Mouse (Mus musculus): Measurements from ENCODE around the gene Atp2c2.

Gene Atp2c2

DNA sequence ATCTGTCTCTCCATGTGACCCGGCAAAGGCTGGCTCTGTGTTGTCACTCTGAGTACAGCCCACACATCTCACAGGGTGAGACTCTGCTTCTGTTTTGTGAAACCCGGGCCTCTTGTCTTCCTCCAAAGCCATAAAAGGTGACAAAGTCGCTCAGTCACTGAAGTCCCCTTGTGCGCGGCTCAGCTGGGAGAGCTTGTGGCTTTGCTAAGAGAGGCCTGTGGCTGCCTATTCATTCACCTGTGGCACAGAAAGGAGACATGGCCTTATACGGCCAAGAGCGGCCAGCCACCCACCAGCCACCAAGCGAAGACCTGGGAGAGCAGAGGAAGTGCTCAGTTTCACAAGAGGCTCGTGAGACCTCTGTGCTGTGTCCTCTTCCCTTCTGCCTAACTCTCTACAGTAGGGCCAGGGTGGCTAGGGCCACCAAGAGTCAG lies 84.3 kb downstream of the Atp2c2 start:
- no peak for DNase-seq (ENCODE audit: low read depth, low spot score)

DNA sequence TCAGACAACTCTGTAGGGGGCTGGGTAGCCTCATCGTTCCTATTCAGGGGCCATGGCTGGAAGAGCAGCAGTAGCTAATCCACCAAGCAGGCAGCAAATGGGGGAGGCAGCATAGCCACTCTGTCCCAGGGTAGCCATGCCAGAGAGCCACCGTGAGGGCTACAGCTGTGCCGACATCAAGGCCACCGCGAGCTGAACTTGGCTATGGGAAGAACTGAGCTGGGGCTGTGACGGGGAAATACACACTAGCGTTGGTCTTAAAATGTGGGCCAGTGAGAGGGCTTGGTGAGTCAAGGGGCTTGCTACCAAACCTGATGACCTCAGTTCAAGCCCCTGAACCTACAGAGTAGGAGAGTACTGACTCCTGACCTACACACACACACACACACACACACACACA lies 84.9 kb downstream of the Atp2c2 start:
- DNase-seq (ENCODE audit: low read depth, low spot score): no peak

DNA sequence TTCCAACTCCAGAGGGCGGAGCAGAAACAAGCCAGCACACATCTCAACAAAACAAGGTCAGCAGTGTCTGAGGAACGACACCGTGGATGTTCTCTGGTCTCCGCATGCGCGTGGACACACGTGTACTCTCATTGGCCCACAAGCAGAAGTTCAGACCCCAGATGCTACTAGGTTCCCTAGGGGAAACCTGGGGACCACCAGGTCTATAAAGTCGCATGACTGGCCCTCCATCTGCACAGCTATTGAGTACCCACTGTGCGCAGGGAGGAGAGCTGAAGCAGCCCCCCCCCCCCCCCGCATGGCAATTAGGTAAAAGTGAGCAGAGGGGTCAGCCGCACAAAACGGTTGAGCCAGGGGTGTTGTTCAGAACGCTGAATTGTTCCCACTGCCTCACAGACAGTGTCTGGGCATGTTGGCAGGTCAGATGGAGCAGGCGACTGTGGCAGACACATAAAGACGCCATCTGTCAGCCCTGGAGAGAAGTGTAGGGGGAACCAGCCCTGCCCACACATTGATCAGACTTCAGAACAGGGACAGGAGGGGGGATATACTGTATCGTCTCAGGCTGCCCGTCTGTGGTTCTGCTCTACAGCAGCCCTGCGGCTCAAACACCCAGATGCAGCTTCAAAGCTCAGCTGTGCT lies 86.1 kb downstream of the Atp2c2 start:
- DNase-seq (ENCODE audit: low read depth, low spot score): no peak

DNA sequence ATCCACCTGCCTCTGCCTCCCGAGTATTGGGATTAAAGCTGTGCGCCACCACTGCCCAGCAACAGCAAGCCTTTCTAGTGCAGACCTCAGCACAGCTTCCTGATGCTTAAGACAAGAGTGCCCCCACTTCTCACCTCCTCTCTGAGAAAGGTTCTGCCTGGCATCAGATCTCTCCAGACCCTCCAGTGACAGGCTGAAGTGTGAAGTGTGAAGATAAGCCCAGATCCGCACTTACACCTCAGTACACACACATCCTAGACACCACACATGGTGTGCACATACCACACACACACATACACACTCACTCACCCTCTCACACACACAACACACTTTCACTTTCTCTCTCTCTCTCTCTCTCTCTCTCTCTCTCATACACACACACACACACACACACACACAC lies 87.1 kb downstream of the Atp2c2 start:
- no peak for DNase-seq (ENCODE audit: low read depth, low spot score)

DNA sequence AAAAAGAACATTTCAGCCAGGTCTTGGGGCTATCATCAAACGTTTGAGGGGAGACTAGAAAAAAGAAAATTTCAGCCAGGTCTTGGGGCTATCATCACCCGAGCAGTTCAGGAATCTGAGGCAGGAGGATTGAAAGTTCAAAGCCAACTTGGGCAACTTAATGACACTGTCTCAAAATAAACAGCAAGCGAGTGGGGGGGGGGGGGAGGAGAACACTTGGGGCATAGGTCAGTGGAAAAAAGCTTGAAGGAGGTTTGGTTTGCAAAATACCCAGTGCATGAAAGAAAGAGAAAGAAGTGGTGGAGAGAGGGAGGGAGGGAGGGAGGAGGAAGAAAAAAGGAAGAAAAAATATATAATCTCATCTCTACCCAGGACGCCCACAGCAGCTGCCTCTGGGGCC lies 87.5 kb downstream of the Atp2c2 start:
- DNase-seq (ENCODE audit: low read depth, low spot score): no peak

DNA sequence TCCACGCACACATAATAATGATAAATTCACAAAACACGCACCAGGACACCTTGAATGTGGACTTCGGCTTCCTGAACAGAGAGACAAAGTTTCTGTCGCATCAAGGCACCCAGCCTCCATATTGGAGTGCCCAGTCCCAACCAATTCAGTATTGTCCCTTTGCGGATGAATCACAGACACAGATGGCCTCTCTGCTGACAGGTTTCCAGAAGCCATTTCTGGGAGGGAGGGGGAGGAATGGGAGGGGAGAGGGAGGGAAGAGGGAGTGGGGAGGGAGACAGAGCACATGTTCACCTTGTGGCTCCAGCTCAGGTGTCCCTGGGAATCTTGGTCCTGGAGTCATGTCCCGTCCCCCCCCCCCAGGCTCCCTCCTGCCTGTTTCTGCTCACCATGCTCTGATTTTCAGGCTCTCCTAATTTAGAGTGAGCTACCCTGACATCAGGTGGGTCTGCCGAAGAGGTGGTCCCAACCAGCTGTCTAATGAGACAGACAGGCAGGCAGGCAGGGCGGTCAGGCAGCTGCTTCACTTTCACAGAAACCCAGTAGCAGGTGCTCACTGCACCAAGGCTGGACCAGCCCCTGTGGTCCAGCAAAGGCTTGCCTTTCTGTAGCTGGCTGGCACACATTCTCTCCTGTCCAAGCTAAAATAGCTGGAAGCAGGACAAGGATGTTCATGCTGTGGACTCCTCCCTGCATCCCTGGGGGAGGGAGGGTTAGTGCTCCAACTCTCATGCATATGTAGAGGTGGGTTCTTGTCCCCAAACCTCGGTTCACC lies 89.0 kb downstream of the Atp2c2 start:
- no peak for DNase-seq (ENCODE audit: low read depth, low spot score)

DNA sequence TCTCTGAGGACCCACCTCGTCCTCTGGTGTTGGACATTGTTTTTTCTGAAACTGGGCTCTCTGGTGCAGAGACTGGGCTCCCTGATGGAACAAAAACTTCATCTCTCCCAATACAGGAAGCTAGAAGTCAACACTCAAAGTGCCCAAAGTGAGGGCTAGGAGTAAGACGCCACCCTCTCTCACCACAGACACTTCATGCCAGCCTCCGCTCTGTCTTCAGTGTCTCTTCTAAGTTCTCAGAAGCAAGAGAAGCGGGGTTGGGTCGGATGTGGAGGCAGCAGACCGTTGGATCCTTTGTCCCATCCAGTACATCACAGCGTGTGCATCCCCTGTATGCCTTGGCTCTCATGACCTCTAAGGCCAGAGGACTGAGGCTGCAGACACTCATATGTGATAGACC lies 89.8 kb downstream of the Atp2c2 start:
- no peak for DNase-seq (ENCODE audit: low read depth, low spot score)

DNA sequence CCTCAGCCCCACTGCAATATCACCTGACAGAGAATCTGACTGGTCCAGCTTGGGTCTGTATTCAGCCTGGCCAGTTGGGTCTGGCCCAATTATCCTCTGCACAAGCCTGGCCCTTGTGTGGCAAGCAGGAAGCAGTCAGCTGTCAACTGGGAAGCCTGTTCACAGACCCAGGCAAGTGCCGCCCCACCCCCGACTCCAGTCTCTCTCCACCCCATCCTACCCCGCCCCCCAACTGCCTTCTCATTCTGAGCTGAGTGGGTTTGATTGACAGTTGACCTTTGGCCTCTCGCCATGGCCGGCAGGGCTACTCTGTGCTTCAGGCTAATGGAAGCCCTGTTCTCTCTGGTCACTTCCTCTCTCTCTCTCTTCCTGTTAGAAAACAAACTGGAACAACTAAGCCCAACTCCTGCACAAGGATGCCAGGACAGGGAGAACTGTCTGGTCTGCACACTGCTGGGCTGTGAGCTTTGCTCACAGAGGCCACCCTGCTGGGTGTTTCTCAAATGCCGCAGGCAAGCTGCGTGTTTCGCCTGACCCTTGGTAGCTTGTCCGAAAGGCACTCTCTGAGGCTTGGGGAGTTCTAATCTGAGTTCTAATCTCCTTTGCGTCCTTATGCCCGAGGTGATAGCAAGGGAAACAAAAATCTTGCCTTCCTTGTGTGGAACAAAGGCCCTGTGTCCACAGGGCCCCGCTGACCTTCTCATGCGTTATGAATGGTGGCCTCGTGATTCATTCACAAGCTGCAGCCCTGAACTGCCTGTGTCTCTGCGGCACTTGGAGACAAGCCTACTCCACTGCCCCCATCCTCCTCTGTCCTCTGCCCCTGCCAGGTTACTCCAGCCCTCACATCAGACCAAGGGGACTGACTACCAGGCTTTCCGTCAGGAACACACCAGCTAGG lies 92.2 kb downstream of the Atp2c2 start:
- no peak for DNase-seq (ENCODE audit: low read depth, low spot score)

DNA sequence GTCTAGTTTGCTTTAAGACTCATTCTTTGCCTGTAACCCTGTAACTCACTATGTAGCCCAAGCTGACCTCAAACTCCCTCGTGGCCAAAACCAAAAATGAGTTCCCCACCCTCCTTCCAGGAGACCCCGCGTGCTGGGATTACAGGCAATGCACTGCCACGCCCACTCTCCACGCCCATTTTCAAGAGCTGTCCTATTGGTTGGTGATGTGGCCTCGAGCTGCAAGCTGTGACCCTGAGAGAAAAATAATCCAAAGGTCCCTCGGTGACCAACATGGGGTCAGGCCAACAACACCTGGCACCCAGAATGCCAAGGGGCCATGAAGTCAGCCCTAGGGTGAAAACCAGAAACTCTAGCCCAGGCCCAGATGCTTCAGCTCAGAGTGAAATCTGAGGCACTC lies 94.9 kb downstream of the Atp2c2 start:
- no peak for DNase-seq (ENCODE audit: low read depth, low spot score)

DNA sequence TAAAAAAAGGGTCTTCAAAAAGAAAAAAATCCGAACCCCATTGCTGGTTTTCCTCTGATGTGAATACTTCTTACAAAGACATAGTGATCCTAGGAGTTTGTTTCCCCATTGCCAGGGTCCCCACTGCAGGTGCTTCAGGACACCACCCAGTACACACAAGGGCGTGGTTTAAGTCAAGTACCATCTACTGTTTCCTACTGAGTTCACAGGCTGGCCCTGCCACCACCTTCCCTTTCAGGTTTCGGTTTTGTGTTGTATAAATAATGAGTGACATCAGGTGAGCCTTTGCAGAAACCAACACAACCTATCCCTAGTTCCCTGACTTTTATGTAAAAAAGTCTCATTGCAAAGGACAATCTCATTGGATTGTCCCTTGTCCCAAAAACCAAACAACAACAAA lies 95.8 kb downstream of the Atp2c2 start:
- no peak for DNase-seq (ENCODE audit: low read depth, low spot score)

DNA sequence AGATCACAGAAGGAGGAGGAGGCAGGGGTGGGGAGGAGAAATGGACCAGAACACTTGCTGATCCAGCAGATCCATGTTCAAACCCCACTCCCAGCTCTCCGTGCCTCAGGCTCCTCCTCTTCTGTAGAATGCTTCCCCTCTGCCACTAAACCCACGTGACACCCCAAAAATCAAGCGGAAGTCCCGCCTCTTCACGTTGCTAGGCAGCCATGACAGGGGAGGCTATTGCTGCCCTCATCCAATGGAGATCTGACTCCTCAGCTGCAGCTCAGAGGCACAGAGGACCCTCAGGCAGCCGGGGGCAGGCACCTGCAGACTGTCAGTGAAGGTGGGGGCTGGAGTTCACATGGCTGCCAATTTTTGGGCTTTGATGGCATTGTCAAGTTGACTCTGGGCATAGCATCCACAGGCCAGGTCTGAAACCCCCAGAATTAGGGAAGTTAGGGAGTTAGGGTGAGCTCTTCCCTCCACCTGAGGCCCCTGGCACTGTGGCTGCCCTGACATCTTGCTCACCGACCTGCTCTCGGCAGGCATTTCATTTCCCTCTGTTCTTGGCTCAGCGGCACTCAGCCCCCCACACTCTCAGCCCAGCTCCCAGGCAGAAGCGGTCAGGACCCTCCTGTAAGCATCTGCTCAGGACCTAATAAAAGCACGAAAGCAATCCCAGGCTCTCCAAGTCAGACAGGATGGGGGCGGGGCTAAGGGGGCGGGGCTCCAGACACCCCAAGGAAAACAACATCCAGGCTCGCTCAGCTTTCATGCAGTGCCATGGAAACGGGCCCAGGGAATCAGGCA lies 98.6 kb downstream of the Atp2c2 start:
- no peak for DNase-seq (ENCODE audit: low read depth, low spot score)

DNA sequence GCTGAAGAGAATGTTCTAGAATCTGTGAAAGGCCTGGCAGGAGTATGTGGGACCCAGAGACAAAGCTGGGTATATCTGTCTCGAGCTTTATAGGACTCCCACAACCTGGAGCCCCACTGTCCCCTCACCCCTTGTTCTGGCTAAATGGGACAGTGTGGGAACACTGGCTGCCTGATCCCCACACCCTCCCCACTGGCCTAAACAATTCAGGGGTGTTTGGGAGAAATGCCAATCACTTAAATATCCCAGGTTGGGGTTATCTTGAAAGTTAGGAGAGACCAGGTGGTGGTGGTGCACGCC lies 99.1 kb downstream of the Atp2c2 start:
- no peak for DNase-seq (ENCODE audit: low read depth, low spot score)

DNA sequence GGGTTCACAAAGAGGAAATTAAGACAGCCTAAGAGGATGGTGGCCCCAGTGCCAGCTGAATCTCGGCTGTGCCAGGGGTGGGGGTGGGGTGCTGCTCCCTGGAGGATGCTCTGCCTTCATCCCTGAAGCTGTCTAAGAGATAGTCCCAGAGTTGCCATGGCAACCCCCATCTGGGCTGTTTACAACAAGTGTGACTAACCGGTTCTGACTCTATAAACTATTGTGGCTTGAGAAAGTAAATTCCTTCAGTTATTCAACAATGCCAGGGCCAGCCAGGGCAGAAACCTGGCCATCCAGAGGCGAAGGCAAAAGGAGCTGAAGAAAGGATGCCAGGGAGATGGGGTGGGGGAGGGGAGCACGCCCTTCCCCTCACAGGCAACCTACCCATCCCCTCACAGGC lies 101.4 kb downstream of the Atp2c2 start:
- DNase-seq (ENCODE audit: low read depth, low spot score): no peak

DNA sequence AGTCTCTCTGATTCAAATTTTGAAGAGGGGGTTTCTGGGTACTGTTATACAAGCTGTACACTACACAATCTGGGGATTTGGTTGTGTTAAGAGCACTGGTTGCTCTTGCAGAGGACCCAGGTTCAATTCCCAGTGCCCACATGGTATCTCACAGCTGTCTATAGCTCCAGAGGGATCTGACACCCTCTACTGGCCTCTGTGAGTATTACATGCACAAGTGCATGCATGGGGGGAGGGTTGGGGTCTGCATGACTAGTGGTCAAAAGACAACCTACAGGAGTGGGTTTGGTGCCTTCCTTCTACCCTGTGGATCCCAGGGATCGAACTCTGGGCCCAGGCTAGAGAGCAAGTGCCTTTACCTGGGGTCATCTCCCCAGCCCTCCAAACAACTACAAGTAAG lies 102.8 kb downstream of the Atp2c2 start:
- no peak for DNase-seq (ENCODE audit: low read depth, low spot score)

DNA sequence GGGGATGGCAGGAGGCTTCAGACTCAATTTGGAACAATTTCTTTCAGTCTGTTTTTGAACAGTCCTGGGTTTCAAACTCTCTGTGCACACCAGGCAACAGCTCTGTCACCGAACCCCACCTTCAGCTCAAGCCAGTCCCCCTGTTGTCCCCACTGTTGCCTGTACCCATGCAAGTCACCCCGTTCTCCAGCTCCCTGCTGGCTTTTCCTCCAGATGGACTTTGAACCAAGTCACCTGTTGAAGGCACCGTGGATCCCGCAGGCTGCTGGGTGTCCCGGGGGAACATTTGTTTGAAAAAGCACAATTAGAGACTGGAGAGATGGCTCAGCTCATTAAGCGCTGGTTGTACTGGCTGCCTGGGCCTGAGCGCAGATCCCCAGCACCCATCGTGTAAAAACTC lies 105.5 kb downstream of the Atp2c2 start:
- no peak for DNase-seq (ENCODE audit: low read depth, low spot score)

DNA sequence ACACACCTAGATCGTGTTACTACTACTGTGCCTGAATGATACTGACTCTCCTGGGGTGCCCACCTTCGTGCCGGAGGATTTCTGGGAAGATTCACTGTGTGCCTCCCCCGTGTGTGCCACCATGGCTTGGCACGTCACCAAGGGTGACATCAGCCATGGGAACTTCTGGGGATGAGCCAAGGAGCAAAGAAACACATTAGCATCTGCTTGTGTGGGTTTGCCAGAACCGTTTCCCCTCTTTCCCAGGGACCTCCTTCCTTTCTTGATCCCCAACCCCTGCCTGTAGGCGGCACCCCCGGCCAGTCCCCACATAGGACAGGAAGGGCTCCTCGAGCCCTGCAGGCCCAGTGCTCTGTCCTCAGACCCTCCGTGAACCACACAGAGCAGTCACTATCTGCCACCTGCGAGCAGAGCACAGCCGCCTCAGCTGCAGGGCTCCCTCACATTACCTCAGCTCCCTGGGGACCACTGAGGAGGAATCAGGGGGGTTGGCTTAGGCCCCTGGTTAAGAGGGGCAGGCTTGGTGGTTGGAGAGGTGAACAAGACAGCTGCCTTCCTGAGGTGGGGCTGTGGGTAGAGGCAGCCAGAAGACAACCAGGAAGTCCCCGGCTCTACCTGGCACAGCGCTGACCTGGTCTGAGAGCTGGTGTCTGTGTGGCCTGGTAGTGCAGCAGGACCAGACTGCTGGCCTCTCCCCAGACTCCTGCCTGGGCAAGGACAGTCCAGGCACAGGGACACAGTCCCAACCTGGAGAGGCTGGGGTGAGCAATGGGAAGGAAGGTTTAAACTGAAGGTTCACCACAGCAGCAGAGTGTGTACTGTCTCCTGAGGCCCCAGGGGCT lies 106.8 kb downstream of the Atp2c2 start:
- DNase-seq (ENCODE audit: low read depth, low spot score): no peak

All from c-Kit-negative CD71-positive TER-119-positive erythroid progenitor cells, embryonic 14.5 days (primary cell).